Mouse (Mus musculus): Measurements from ENCODE around the gene Gm19402. TPM values are rescaled to one million over a fixed set of nuclear protein-coding genes. Genes with fewer than 3 reads are reported as not detected.

Gm19402 gene
- polyA plus RNA-seq, 1 experiment from 2014 or later, result not detected

DNA sequence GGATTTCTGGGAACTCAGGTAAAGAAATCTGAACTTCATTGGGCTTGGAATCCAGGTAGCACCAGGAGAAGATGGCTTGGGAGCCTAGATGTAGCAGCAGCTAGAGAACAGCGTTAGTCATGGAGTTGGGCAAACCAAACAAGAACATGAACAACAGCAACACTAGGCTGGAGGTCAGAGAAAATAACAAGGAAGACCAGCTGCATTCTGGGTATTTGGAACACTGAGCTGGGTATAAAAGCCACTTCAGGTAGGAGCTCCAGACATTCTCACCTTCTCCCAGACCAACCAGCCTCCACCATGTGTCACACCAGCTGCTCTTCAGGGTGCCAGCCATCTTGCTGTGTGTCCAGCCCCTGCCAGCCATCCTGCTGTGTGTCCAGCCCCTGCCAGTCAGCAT is 15.8 kb upstream of the Gm19402 start, which contains the start of gene Gm10272:
TSS of gene Gm10272 (plus strand) at position 301 of the 400 bp plus-strand sequence.
- no peak for DNase-seq
- 54% methylated on average over 1 of the region's 1 CpGs for WGBS (ENCODE audit: insufficient replicate concordance)
- no peak within 1 kb of the TSS for H3K9ac ChIP-seq

GRCm38 (mm10) chr10:77697133-77697532 is 6.6 kb upstream of the Gm19402 start, which contains the start of gene Gm9508:
Gene Gm9508, minus strand, starts transcription at chr10:77697233.
- no peak within 1 kb of the TSS for H3K27ac ChIP-seq
- ATAC-seq (ENCODE audit: low read depth) (no peak), DNase-seq (no peak)
- no peaks in the 10 kb centered on the region for H3K27me3 ChIP-seq
- no peak within 1 kb of the TSS for H3K9ac ChIP-seq
- no peaks in the 10 kb centered on the region for H3K4me1 ChIP-seq (replicated peaks)
- H3K4me2 ChIP-seq, result no peak within 1 kb of the TSS
- WGBS (ENCODE audit: insufficient replicate concordance), result 30% methylated on average over 4 of the region's 4 CpGs
- H3K9me3 ChIP-seq (replicated peaks), result no peaks in the 10 kb centered on the region
- H3K4me3 ChIP-seq (replicated peaks), result no peak within 1 kb of the TSS
- H3K36me3 ChIP-seq, result no peaks in the 10 kb centered on the region

More for the DNA sequence above, 15.8 kb upstream of the Gm19402 start, which contains the start of gene Gm10272:
- Histone ChIP-seq H3K27ac (no peak within 1 kb of the TSS), H3K27me3 (no peaks in the 10 kb centered on the region), H3K9me3 (replicated peaks) (no peaks in the 10 kb centered on the region; the same call in 1 of the 2 replicates), H3K4me1 (replicated peaks) (no peaks in the 10 kb centered on the region), H3K4me3 (replicated peaks) (no peak within 1 kb of the TSS), H3K4me2 (no peak within 1 kb of the TSS), H3K36me3 (no peaks in the 10 kb centered on the region)
- no peak for ATAC-seq (ENCODE audit: low read depth)

GRCm38 (mm10) chr10:77687021-77687420 is 3.5 kb downstream of the Gm19402 start:
- H3K4me3 ChIP-seq (replicated peaks), result no peak overlapping the region
- no peak overlapping the region for H3K4me2 ChIP-seq
- no peak overlapping the region for H3K27ac ChIP-seq
- ATAC-seq (ENCODE audit: low read depth) (no peak), DNase-seq (no peak)
- peaks cover 86% of the 10 kb centered on the region for H3K27me3 ChIP-seq
- H3K36me3 ChIP-seq, result no peaks in the 10 kb centered on the region
- H3K4me1 ChIP-seq (replicated peaks), result no peaks in the 10 kb centered on the region
- no peaks in the 10 kb centered on the region for H3K9me3 ChIP-seq (replicated peaks)
- 15% methylated on average over 10 of the region's 10 CpGs for WGBS (ENCODE audit: insufficient replicate concordance)
- H3K9ac ChIP-seq, result no peak overlapping the region

- H3K27ac ChIP-seq, result no peak within 1 kb of the TSS
- no peaks in the 10 kb centered on the region for H3K36me3 ChIP-seq
- WGBS (ENCODE audit: insufficient replicate concordance), result 6% methylated on average over 22 of the region's 22 CpGs
- ATAC-seq (ENCODE audit: low read depth), result no peak
- no peak within 1 kb of the TSS for H3K4me2 ChIP-seq
- H3K9ac ChIP-seq, result no peak within 1 kb of the TSS
- no peak within 1 kb of the TSS for H3K4me3 ChIP-seq (replicated peaks)
- H3K27me3 ChIP-seq, result peaks cover 87% of the 10 kb centered on the region
- H3K4me1 ChIP-seq (replicated peaks), result no peaks in the 10 kb centered on the region
- DNase-seq, result no peak
- no peaks in the 10 kb centered on the region for H3K9me3 ChIP-seq (replicated peaks)
These were observed 4.5 kb downstream of the Gm19402 start, which contains the start of gene Tspear for GRCm38 (mm10) chr10:77685895-77686664. Gene Tspear, plus strand, starts transcription at chr10:77686569.

- Histone ChIP-seq H3K27ac (no peak overlapping the region), H3K9me3 (replicated peaks) (no peaks in the 10 kb centered on the region), H3K27me3 (peaks cover 95% of the 10 kb centered on the region), H3K4me1 (replicated peaks) (no peaks in the 10 kb centered on the region), H3K36me3 (no peaks in the 10 kb centered on the region), H3K9ac (no peak overlapping the region), H3K4me2 (no peak overlapping the region), H3K4me3 (replicated peaks) (no peak overlapping the region)
- DNase-seq (no peak), ATAC-seq (ENCODE audit: low read depth) (no peak)
- WGBS (ENCODE audit: insufficient replicate concordance), result 35% methylated on average over 8 of the region's 8 CpGs
These were observed 6.4 kb downstream of the Gm19402 start for GRCm38 (mm10) chr10:77684181-77684580.

- Histone ChIP-seq H3K27ac (no peak overlapping the region), H3K27me3 (peaks cover 95% of the 10 kb centered on the region), H3K36me3 (no peaks in the 10 kb centered on the region), H3K4me2 (no peak overlapping the region), H3K9ac (no peak overlapping the region), H3K4me3 (replicated peaks) (no peak overlapping the region), H3K4me1 (replicated peaks) (no peaks in the 10 kb centered on the region), H3K9me3 (replicated peaks) (no peaks in the 10 kb centered on the region)
- no peak for DNase-seq
- no peak for ATAC-seq (ENCODE audit: low read depth)
- WGBS (ENCODE audit: insufficient replicate concordance), result 59% methylated on average over 7 of the region's 7 CpGs
These were observed 7.6 kb downstream of the Gm19402 start for GRCm38 (mm10) chr10:77682994-77683393.

GRCm38 (mm10) chr10:77677562-77677961 is 13.0 kb downstream of the Gm19402 start:
- H3K9ac ChIP-seq, result no peak overlapping the region
- WGBS (ENCODE audit: insufficient replicate concordance), result 2% methylated on average over 35 of the region's 35 CpGs
- peaks cover 5% of the 10 kb centered on the region; the same call in 1 of the 2 replicates for H3K4me1 ChIP-seq (replicated peaks)
- H3K9me3 ChIP-seq (replicated peaks), result no peaks in the 10 kb centered on the region
- H3K27me3 ChIP-seq, result peaks cover 77% of the 10 kb centered on the region
- 0 out of 2 replicates have a peak overlapping the region, but pooled peaks have one; percentile 12 for H3K4me2 ChIP-seq
- no peak for ATAC-seq (ENCODE audit: low read depth)
- no peak for DNase-seq
- no peak overlapping the region for H3K27ac ChIP-seq
- no peak overlapping the region for H3K4me3 ChIP-seq (replicated peaks)
- H3K36me3 ChIP-seq, result no peaks in the 10 kb centered on the region

DNA sequence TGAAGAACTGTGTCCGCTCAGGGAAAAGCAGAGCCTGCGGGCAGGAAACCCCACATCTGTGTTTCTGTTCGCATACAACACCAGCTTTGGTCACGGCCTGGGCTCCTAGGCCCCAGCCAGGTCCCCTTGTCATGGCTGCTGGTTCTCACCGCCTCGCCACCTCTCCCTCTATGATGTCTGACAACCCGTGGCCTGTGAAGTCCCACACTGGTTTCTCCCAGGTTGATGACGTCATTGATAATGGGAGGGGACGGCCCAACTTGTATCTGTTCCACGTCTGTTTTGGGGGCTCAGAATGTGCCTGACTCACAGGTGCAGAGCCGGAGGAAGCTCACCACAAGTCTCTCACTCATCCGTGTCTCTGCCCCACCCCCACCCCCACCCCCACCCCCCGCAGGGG is 16.8 kb downstream of the Gm19402 start:
- Histone ChIP-seq H3K9me3 (replicated peaks) (no peaks in the 10 kb centered on the region), H3K27me3 (peaks cover 44% of the 10 kb centered on the region), H3K4me1 (replicated peaks) (peaks cover 31% of the 10 kb centered on the region), H3K9ac (no peak overlapping the region), H3K36me3 (no peaks in the 10 kb centered on the region), H3K4me2 (no peak overlapping the region), H3K4me3 (replicated peaks) (no peak overlapping the region), H3K27ac (no peak overlapping the region)
- no peak for ATAC-seq (ENCODE audit: low read depth)
- 55% methylated on average over 13 of the region's 13 CpGs for WGBS (ENCODE audit: insufficient replicate concordance)
- DNase-seq, result no peak

DNA sequence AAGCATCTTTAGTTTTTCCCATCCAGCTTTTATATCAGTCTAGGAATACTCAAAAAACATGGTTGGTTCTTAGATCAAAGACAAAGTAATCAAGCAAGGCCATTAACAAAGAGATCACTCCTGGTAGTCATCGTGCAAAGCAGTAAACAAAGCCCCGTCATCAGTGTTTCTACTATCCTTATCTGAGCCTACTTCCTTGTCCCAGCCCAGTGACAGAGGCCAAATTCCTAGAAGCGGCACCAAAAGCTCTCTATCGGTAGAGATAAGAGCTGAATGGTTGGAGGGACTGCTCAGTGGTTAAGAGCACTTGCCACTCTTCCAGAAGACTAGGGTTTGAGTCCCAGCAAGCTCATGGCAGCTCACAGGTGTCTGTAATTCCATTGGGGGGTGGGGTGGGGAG is 19.0 kb downstream of the Gm19402 start:
- ATAC-seq (ENCODE audit: low read depth) (peak; percentile 90), DNase-seq (peak; percentile 62)
- Histone ChIP-seq H3K4me1 (replicated peaks) (peaks cover 26% of the 10 kb centered on the region), H3K9ac (no peak overlapping the region), H3K36me3 (no peaks in the 10 kb centered on the region), H3K9me3 (replicated peaks) (no peaks in the 10 kb centered on the region), H3K27ac (peak overlapping the region; percentile 59), H3K4me3 (replicated peaks) (no peak overlapping the region), H3K27me3 (peaks cover 29% of the 10 kb centered on the region), H3K4me2 (peak overlapping the region; percentile 19; the same call in 1 of the 2 replicates)
- WGBS (ENCODE audit: insufficient replicate concordance), result 6% methylated on average over 4 of the region's 4 CpGs

DNA sequence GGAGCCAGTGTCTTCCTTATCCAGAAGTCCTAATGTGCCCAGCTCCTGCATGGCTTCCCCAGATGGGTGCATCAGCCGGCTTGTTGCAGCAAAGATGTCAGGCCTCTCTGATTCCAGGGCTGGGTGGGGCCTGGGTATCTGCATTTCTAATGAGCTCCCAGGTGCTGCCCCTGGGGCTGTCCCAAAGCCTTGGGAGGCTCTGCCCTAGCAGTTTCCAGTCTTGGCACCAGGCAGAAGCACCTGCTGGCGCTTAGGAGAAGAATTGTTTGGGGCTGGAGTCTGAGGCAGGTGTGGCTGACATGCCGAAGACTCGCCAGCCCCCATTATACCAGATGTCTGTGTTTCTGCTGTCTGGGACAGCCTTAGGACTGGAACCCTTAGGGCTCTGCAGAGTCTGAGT is 19.8 kb downstream of the Gm19402 start:
- Histone ChIP-seq H3K4me2 (no peak overlapping the region), H3K27me3 (peaks cover 21% of the 10 kb centered on the region), H3K9ac (no peak overlapping the region), H3K4me1 (replicated peaks) (peaks cover 26% of the 10 kb centered on the region), H3K27ac (no peak overlapping the region), H3K4me3 (replicated peaks) (no peak overlapping the region), H3K9me3 (replicated peaks) (no peaks in the 10 kb centered on the region), H3K36me3 (no peaks in the 10 kb centered on the region)
- ATAC-seq (ENCODE audit: low read depth), result no peak
- WGBS (ENCODE audit: insufficient replicate concordance), result 70% methylated on average over 4 of the region's 4 CpGs
- peak; percentile 7 for DNase-seq

- DNase-seq, result no peak
- Histone ChIP-seq H3K27ac (no peak overlapping the region), H3K4me3 (replicated peaks) (no peak overlapping the region), H3K36me3 (no peaks in the 10 kb centered on the region), H3K4me2 (no peak overlapping the region), H3K9me3 (replicated peaks) (no peaks in the 10 kb centered on the region), H3K27me3 (peaks cover 29% of the 10 kb centered on the region), H3K9ac (no peak overlapping the region), H3K4me1 (replicated peaks) (peaks cover 25% of the 10 kb centered on the region)
- WGBS (ENCODE audit: insufficient replicate concordance), result 61% methylated on average over 4 of the region's 4 CpGs
- no peak for ATAC-seq (ENCODE audit: low read depth)
These were observed 23.2 kb downstream of the Gm19402 start for GRCm38 (mm10) chr10:77667402-77667801.

- H3K4me1 ChIP-seq (replicated peaks), result peaks cover 14% of the 10 kb centered on the region
- no peaks in the 10 kb centered on the region for H3K36me3 ChIP-seq
- peaks cover 31% of the 10 kb centered on the region for H3K27me3 ChIP-seq
- H3K9me3 ChIP-seq (replicated peaks), result no peaks in the 10 kb centered on the region
- no peak overlapping the region for H3K27ac ChIP-seq
- no peak overlapping the region for H3K4me3 ChIP-seq (replicated peaks)
- WGBS (ENCODE audit: insufficient replicate concordance), result 75% methylated on average over 8 of the region's 8 CpGs
- no peak for DNase-seq
- H3K9ac ChIP-seq, result no peak overlapping the region
- ATAC-seq (ENCODE audit: low read depth), result no peak
- no peak overlapping the region for H3K4me2 ChIP-seq
These were observed 24.2 kb downstream of the Gm19402 start for GRCm38 (mm10) chr10:77666342-77666741.

All from liver, embryonic 13.5 days (tissue).